Comparison of ENCODE assay signal across 8 mouse cellular contexts in the genomic region with DNA sequence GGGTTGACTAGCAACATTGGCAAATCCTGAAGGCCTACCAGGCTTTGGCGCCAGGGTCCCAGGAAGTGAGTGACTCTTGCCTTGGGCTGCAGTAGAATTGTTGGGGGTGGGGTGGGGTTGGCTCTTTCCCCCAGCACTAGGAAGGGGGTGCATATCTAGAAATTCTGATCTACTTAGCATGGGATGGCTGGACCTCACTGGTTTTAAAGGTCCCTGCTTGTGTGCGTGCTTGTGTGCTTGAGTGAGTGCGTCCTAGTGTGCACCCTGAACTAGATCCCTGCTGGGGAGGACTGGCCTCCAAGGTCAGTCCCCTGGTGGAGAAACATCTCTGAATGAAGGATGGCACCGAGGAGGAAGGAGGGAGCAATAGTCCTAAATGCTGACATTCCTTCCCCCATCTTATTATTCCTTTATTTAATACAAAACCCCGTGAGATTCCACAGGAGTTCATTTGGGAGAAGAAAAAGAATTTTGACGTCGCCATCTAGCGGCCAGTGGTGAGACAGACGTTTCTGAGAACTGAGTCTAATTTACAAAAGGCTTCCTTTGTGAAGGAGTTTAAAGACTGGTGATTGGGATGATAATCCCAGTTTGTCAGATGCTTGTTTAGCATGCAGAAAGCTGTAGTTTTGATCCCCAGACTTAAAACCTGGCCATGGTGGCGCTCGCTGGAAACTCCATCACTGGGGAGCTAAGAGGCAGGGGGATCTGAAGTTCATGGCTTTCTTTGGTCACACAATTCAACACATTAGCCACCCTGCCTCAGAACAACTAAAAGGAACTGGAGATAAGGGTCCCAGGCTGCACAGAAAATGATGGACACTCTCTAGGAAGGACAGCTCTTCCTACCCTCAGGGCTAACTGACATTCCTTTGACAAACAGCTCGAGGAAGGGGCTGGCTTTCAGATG. TPM values are rescaled to one million over a fixed set of nuclear protein-coding genes. Genes with fewer than 3 reads are reported as not detected.
DNase-seq lines count a peak whose midpoint lies in the region; ATAC-seq lines count a peak whose summit lies in the region.
"Not testable (repeated sequence)": the region's sequence is repeated elsewhere in the genome, so short reads cannot be mapped to it uniquely, and the experiment has no call there.

No protein-coding gene starts in this region.

- H3K9me3 ChIP-seq in forebrain, embryonic 10.5 days; heart, embryonic 10.5 days; intestine, embryonic 16.5 days (ENCODE audit: control insufficient read depth, low read length); limb, embryonic 12.5 days: not testable (repeated sequence)

- not testable (repeated sequence) for H3K36me3 ChIP-seq in forebrain, embryonic 10.5 days (replicated peaks); heart, embryonic 10.5 days; intestine, embryonic 16.5 days (ENCODE audit: control insufficient read depth, insufficient read depth, low read length); limb, embryonic 12.5 days

- peak; percentile 81 for ATAC-seq in intestine, embryonic 16.5 days
- ATAC-seq in limb, embryonic 12.5 days (ENCODE audit: insufficient number of reproducible peaks, insufficient read depth, low FRiP score, low TSS enrichment, low read depth): peak; percentile 88
- ATAC-seq in neutrophil, adult 5-6 weeks (ENCODE audit: extremely low read depth, insufficient number of reproducible peaks, low FRiP score, poor library complexity, severe bottlenecking): peak; percentile 44

- peak; percentile 17 for DNase-seq in 416B (ENCODE audit: low read depth)
- peak; percentile 4 for DNase-seq in c-Kit-positive CD71-positive TER-119-positive erythroid progenitor cells, embryonic 14.5 days (ENCODE audit: low spot score)
- DNase-seq in forebrain, embryonic 10.5 days (ENCODE audit: extremely low spot score, low spot score): peak; percentile 11
- DNase-seq in heart, embryonic 10.5 days (ENCODE audit: low spot score): peak; percentile 53
- DNase-seq in mesoderm, embryonic 11.5 days (ENCODE audit: low read depth, low spot score): peak; percentile 6

- H3K27ac ChIP-seq in forebrain, embryonic 10.5 days; heart, embryonic 10.5 days; intestine, embryonic 16.5 days (ENCODE audit: low read length); limb, embryonic 12.5 days: not testable (repeated sequence)

- H3K9ac ChIP-seq in intestine, embryonic 16.5 days (ENCODE audit: low read depth, low read length); limb, embryonic 12.5 days (replicated peaks): not testable (repeated sequence)

- not testable (repeated sequence) for H3K27me3 ChIP-seq in forebrain, embryonic 10.5 days (ENCODE audit: poor library complexity, severe bottlenecking); heart, embryonic 10.5 days (ENCODE audit: insufficient read depth, poor library complexity, severe bottlenecking); intestine, embryonic 16.5 days (replicated peaks; ENCODE audit: control insufficient read depth, insufficient read depth, low read length); limb, embryonic 12.5 days

- WGBS in forebrain, embryonic 10.5 days: 30% methylated on average over 9 of the region's 12 CpGs
- WGBS in heart, embryonic 10.5 days: 29% methylated on average over 10 of the region's 12 CpGs
- WGBS in intestine, embryonic 16.5 days: 13% methylated on average over 5 of the region's 12 CpGs
- WGBS in limb, embryonic 12.5 days: 28% methylated on average over 10 of the region's 12 CpGs

- H3K4me2 ChIP-seq in intestine, embryonic 16.5 days (ENCODE audit: low read depth, low read length); limb, embryonic 12.5 days: not testable (repeated sequence)

- H3K4me1 ChIP-seq in forebrain, embryonic 10.5 days; heart, embryonic 10.5 days; intestine, embryonic 16.5 days (ENCODE audit: control insufficient read depth, insufficient read depth, low read length); limb, embryonic 12.5 days (replicated peaks): not testable (repeated sequence)

- not testable (repeated sequence) for H3K4me3 ChIP-seq in forebrain, embryonic 10.5 days; heart, embryonic 10.5 days; intestine, embryonic 16.5 days (ENCODE audit: low read length); limb, embryonic 12.5 days (replicated peaks)

RNA-seq across cellular contexts. Expression of a gene that starts 26.2 kb away (rescaled TPM):
- not detected in 2 replicates for polyA plus RNA-seq in forebrain, embryonic 10.5 days (2016; fragmentation: Nextera tagmentation; extraction: Ambion mirVana)
- 0.11 and 0.13 TPM in 2 replicates for polyA plus RNA-seq in heart, embryonic 10.5 days (2016; fragmentation: Nextera tagmentation; extraction: Ambion mirVana)
- polyA plus RNA-seq in intestine, embryonic 16.5 days (2015; fragmentation: Nextera tagmentation; extraction: Ambion mirVana): 0.51 and 0.79 TPM in 2 replicates
- not detected in 2 replicates for polyA plus RNA-seq in limb, embryonic 12.5 days (2016; fragmentation: Nextera tagmentation; extraction: Ambion mirVana)
- 0.23 and 0.61 TPM in 2 replicates for total RNA-seq in neutrophil, adult 5-6 weeks (2017)
